Mouse (Mus musculus): Measurements from ENCODE around the gene Hist1h2ad.

- TF ChIP-seq CTCF (IDR thresholded peaks at IDR 0.05; ENCODE audit: low read depth) = no peak
- no peak for TF ChIP-seq EP300 (IDR thresholded peaks at IDR 0.05; ENCODE audit: low read depth)
Measured at GRCm38 (mm10) chr13:23584331-23584730, 10.2 kb downstream of the Hist1h2ad start.
